Mouse (Mus musculus) heart, embryonic 14.5 days (tissue): ENCODE data around the gene Ktn1. TPM values are rescaled to one million over a fixed set of nuclear protein-coding genes. Genes with fewer than 3 reads are reported as not detected.

Experiments used
- ATAC-seq: fragments of 200-750 bp; cut with Nextera tagmentation; 2 replicates; pipeline ENCODE4 v1.8.0; 2017; ENCODE audit warnings: low read depth, moderate TSS enrichment; ENCODE audit not compliant: insufficient number of reproducible peaks, insufficient read depth, low FRiP score
- H3K27ac ChIP-seq, 2 experiments: fragments of 200-500 bp in 1 of 2; fragments of 300-500 bp in 1 of 2; sonication (generic) in 1 of 2; replicated peaks in 1 of 2; 2 replicates each; pipeline ENCODE4 v1.5.1; 2012 to 2014; ENCODE audit warnings: low read depth in 2 of 2, low read length in 2 of 2, control low read depth in 1 of 2, mild to moderate bottlenecking in 1 of 2, mixed read lengths in 1 of 2; ENCODE audit not compliant: control insufficient read depth in 1 of 2, insufficient read depth in 1 of 2
- H3K27me3 ChIP-seq: fragments of 300-500 bp; sonication (generic); 2 replicates; pipeline ENCODE4 v1.6.1; 2014; ENCODE audit warnings: mild to moderate bottlenecking, low read length, control low read depth; ENCODE audit not compliant: control insufficient read depth, insufficient read depth
- H3K36me3 ChIP-seq: fragments of 300-500 bp; sonication (generic); 2 replicates; pipeline ENCODE4 v1.6.1; 2014; ENCODE audit warnings: mild to moderate bottlenecking, control low read depth, low read length, mixed read lengths; ENCODE audit not compliant: control insufficient read depth, insufficient read depth
- H3K4me1 ChIP-seq, 2 experiments: fragments of 200-500 bp in 1 of 2; fragments of 300-500 bp in 1 of 2; sonication (generic) in 1 of 2; 2 replicates each; pipeline ENCODE4 v1.6.1; 2012 to 2014; ENCODE audit warnings: low read length in 2 of 2, control low read depth in 1 of 2, mixed read lengths in 1 of 2; ENCODE audit not compliant: control insufficient read depth in 2 of 2, insufficient read depth in 2 of 2
- H3K4me2 ChIP-seq: fragments of 300-500 bp; sonication (generic); 2 replicates; pipeline ENCODE4 v1.6.1; 2014; ENCODE audit warnings: mild to moderate bottlenecking, low read length
- H3K4me3 ChIP-seq, 2 experiments: fragments of 200-500 bp in 1 of 2; fragments of 300-500 bp in 1 of 2; sonication (generic) in 1 of 2; 2 replicates each; pipeline ENCODE4 v1.5.1; 2012 to 2014; ENCODE audit warnings: low read length in 2 of 2, mild to moderate bottlenecking in 2 of 2, control low read depth in 1 of 2, low read depth in 1 of 2, moderate library complexity in 1 of 2; ENCODE audit not compliant: control insufficient read depth in 1 of 2, insufficient read depth in 1 of 2
- H3K9ac ChIP-seq: fragments of 300-500 bp; sonication (generic); 2 replicates; pipeline ENCODE4 v1.6.1; 2014; ENCODE audit warnings: mild to moderate bottlenecking, low read length
- H3K9me3 ChIP-seq: fragments of 300-500 bp; sonication (generic); 2 replicates; pipeline ENCODE4 v1.6.1; 2016; ENCODE audit warnings: low read length, control low read depth; ENCODE audit not compliant: control insufficient read depth
- WGBS: fragments of 180-500 bp; shearing (Covaris S2); extraction: QIAGEN DNeasy Blood & Tissue Kit; methylation state at CpG from one replicate; pipeline ENCODE4 v1.1.7; 2014; 5-methylcytosine and 5-hydroxymethylcytosine counted together
- polyA plus RNA-seq: library from polyadenylated mRNA; unstranded; fragments of >200 nt; fragmentation: Nextera tagmentation; extraction: Ambion mirVana; gene quantifications from 2 replicates; pipeline ENCODE4 v1.2.1, GENCODE M21; 2014

Ktn1 gene
- polyA plus RNA-seq: 92.8 and 105 TPM in 2 replicates

GRCm38 (mm10) chr14:47648218-47648617, at the start of gene Ktn1:
Gene Ktn1, plus strand, starts transcription at chr14:47648448.
- H3K4me1 ChIP-seq: peaks cover 2 to 27% of the 10 kb centered on the region in 2 experiments; a peak in 3 of 4 replicates

GRCm38 (mm10) chr14:47613254-47613653, 35.0 kb upstream of the Ktn1 start:
- Histone ChIP-seq H3K4me2 (no peak overlapping the region), H3K9me3 (no peaks in the 10 kb centered on the region), H3K27me3 (no peaks in the 10 kb centered on the region), H3K36me3 (no peaks in the 10 kb centered on the region), H3K4me1 (no peaks in the 10 kb centered on the region), H3K27ac (no peak overlapping the region), H3K9ac (no peak overlapping the region), H3K4me3 (no peak overlapping the region)
- WGBS: 63% methylated on average over 7 of the region's 7 CpGs
- no peak for ATAC-seq

More at GRCm38 (mm10) chr14:47648218-47648617, at the start of gene Ktn1:
- no peaks in the 10 kb centered on the region for H3K9me3 ChIP-seq
- peak within 1 kb of the TSS; percentile 99 for H3K9ac ChIP-seq
- ATAC-seq: no peak
- H3K27ac ChIP-seq: peak within 1 kb of the TSS; percentile 98 to 99
- 35% methylated on average over 5 of the region's 5 CpGs for WGBS
- H3K36me3 ChIP-seq: no peaks in the 10 kb centered on the region
- no peaks in the 10 kb centered on the region for H3K27me3 ChIP-seq
- peak within 1 kb of the TSS; percentile 94 to 99 for H3K4me3 ChIP-seq
- peak within 1 kb of the TSS; percentile 87 for H3K4me2 ChIP-seq

DNA sequence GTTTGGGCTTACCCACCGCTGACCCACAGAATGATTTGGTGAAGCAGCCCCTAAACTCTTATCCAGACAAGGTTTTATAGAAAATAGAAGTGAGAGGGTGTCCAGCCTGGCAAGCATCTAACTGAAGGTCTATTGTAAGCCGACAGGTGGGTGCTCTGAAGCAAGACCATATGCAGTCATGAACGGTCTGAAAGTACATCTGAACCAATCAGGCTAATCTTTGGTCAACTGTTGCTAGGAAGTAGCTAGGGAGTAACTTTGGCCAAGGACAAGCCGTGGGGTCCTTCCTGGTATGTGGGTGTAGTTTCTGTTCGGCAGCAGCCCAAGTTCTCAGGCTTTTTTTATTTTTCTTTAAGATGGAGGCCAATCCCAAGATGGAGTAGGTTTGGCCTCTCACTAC, 29.4 kb upstream of the Ktn1 start:
- WGBS: 79% methylated on average over 5 of the region's 5 CpGs
- ATAC-seq: no peak
- Histone ChIP-seq H3K4me1 (no peaks in the 10 kb centered on the region), H3K4me2 (no peak overlapping the region), H3K36me3 (no peaks in the 10 kb centered on the region), H3K4me3 (no peak overlapping the region), H3K27me3 (no peaks in the 10 kb centered on the region), H3K27ac (no peak overlapping the region), H3K9ac (no peak overlapping the region), H3K9me3 (no peaks in the 10 kb centered on the region)

GRCm38 (mm10) chr14:47621901-47622300, 26.3 kb upstream of the Ktn1 start:
- Histone ChIP-seq H3K36me3 (no peaks in the 10 kb centered on the region), H3K27me3 (no peaks in the 10 kb centered on the region), H3K4me1 (no peaks in the 10 kb centered on the region), H3K9ac (no peak overlapping the region), H3K4me3 (no peak overlapping the region), H3K4me2 (no peak overlapping the region), H3K27ac (no peak overlapping the region), H3K9me3 (no peaks in the 10 kb centered on the region)
- ATAC-seq: no peak
- 80% methylated on average over 5 of the region's 5 CpGs for WGBS

DNA sequence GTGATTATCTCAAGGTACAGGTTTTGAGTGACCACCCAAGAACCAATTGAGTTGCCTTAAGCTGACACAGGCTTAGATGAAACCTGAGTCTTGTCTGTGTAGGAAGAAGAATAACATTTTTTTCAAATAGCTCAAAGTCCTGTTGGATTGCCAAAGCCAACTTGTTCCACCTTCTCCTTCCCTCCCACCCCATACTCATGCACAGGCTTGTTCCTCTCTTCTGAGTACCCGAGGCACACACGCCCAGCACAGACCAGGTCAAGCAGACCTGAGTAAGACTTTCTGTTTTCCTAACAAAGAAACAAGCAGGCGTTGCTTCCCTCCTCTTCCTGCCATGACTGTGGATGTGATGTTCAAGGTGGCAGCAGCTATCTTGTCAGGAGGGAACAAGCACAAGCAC, 23.4 kb upstream of the Ktn1 start:
- no peaks in the 10 kb centered on the region for H3K9me3 ChIP-seq
- H3K4me3 ChIP-seq: no peak overlapping the region
- H3K9ac ChIP-seq: no peak overlapping the region
- H3K4me2 ChIP-seq: no peak overlapping the region
- H3K27me3 ChIP-seq: no peaks in the 10 kb centered on the region
- no peak overlapping the region for H3K27ac ChIP-seq
- ATAC-seq: no peak
- H3K36me3 ChIP-seq: no peaks in the 10 kb centered on the region
- WGBS: 64% methylated on average over 3 of the region's 3 CpGs
- H3K4me1 ChIP-seq: peaks cover 3 to 5% of the 10 kb centered on the region in 2 experiments; a peak in 2 of 4 replicates

GRCm38 (mm10) chr14:47626143-47626542, 22.1 kb upstream of the Ktn1 start:
- H3K9me3 ChIP-seq: no peaks in the 10 kb centered on the region
- no peak overlapping the region for H3K9ac ChIP-seq
- peaks cover 4 to 5% of the 10 kb centered on the region in 2 experiments; a peak in 2 of 4 replicates for H3K4me1 ChIP-seq
- H3K27me3 ChIP-seq: no peaks in the 10 kb centered on the region
- ATAC-seq: no peak
- no peaks in the 10 kb centered on the region for H3K36me3 ChIP-seq
- no peak overlapping the region for H3K27ac ChIP-seq
- no peak overlapping the region for H3K4me2 ChIP-seq
- no peak overlapping the region for H3K4me3 ChIP-seq
- WGBS: 81% methylated on average over 4 of the region's 4 CpGs

DNA sequence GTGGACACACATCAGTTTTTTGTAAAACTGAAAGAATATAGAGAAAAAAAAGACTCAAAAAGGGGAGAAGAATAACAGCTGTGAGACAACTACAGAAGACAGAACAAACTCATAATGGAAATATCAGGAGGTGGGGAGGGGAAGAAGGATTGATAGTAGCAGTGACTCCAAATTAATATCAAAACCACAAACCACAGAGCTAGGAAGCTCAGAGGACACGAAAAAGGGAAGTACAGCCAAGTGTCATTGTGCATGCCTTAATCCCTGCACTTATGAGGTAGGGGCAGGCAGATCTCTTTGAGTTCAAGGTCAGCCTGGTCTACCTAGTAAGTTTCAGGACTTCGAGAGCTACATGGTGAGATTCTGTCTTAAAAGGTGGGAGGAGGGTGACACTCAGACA, 21.4 kb upstream of the Ktn1 start:
- Histone ChIP-seq H3K4me2 (no peak overlapping the region), H3K9me3 (no peaks in the 10 kb centered on the region), H3K4me1 (peaks cover 5 to 8% of the 10 kb centered on the region in 2 experiments; a peak in 3 of 4 replicates), H3K4me3 (no peak overlapping the region), H3K9ac (no peak overlapping the region), H3K36me3 (no peaks in the 10 kb centered on the region), H3K27me3 (no peaks in the 10 kb centered on the region), H3K27ac (peak overlapping the region in 1 of 2 experiments; percentile 20; a peak in 1 of 4 replicates)
- WGBS: 36% methylated on average over 2 of the region's 2 CpGs
- no peak for ATAC-seq

DNA sequence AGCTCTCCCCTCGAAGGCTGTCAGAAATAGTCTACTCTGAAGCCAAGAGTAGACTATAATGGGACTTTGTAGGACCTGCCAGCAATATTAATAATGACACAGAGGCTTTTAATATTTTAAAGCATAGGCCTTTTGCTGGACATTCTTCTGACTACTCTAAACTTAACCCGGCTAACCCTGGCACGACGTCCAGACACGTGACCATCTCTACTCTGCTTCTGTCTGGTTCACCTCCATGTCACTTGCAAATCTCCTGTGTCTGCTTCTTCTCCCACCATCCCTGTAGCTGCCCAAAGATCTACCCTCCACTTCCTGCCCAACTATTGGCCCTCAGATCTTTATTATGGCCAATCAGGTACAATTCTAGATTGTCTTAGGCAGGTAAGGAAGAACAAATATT, 20.9 kb upstream of the Ktn1 start:
- peak overlapping the region in 1 of 2 experiments; percentile 20; a peak in 2 of 4 replicates for H3K27ac ChIP-seq
- H3K4me2 ChIP-seq: no peak overlapping the region
- WGBS: 29% methylated on average over 5 of the region's 5 CpGs

More for the DNA sequence above, 20.9 kb upstream of the Ktn1 start:
- no peaks in the 10 kb centered on the region for H3K36me3 ChIP-seq
- H3K4me3 ChIP-seq: no peak overlapping the region
- peaks cover 5 to 9% of the 10 kb centered on the region in 2 experiments; a peak in 3 of 4 replicates for H3K4me1 ChIP-seq
- no peaks in the 10 kb centered on the region for H3K27me3 ChIP-seq
- ATAC-seq: no peak
- H3K9ac ChIP-seq: no peak overlapping the region
- H3K9me3 ChIP-seq: no peaks in the 10 kb centered on the region
